Mouse (Mus musculus): ENCODE measurements at regions not wholly inside any gene's neighbourhood (a gene's known extent, or its start where the extent isn't known, plus 50 kb on each side); places are given as distances from the start of the nearest gene placed in this dataset.
A peak's percentile ranks its signal among the peaks of the same experiment; 100 is the strongest.

- WGBS = 25% methylated on average over 2 of the region's 2 CpGs
- Histone ChIP-seq H3K9me3 (no peaks in the 10 kb centered on the region), H3K4me1 (peaks cover 77% of the 10 kb centered on the region), H3K27me3 (replicated peaks) (no peaks in the 10 kb centered on the region), H3K9ac (no peak overlapping the region), H3K36me3 (no peaks in the 10 kb centered on the region), H3K4me3 (no peak overlapping the region), H3K27ac (peak overlapping the region; percentile 83; the same call in 1 of the 2 replicates), H3K4me2 (replicated peaks) (peak overlapping the region; percentile 59)
- no peak for ATAC-seq (ENCODE audit: low FRiP score, low read depth)
These were observed 268.8 kb downstream of the Meis1 start for GRCm38 (mm10) chr11:18750080-18750375.

GRCm38 (mm10) chr11:18749265-18750079, 269.3 kb downstream of the Meis1 start:
- H3K9me3 ChIP-seq = no peaks in the 10 kb centered on the region
- H3K27ac ChIP-seq = peak overlapping the region; percentile 83
- peaks cover 72% of the 10 kb centered on the region for H3K4me1 ChIP-seq
- H3K27me3 ChIP-seq (replicated peaks) = no peaks in the 10 kb centered on the region
- 15% methylated on average over 9 of the region's 9 CpGs for WGBS
- H3K4me2 ChIP-seq (replicated peaks) = peak overlapping the region; percentile 59
- H3K36me3 ChIP-seq = no peaks in the 10 kb centered on the region
- ATAC-seq (ENCODE audit: low FRiP score, low read depth) = no peak
- H3K9ac ChIP-seq = peak overlapping the region; percentile 43; the same call in 1 of the 2 replicates
- no peak overlapping the region for H3K4me3 ChIP-seq

- Histone ChIP-seq H3K4me3 (no peak overlapping the region), H3K4me2 (replicated peaks) (peak overlapping the region; percentile 46), H3K4me1 (peaks cover 63% of the 10 kb centered on the region), H3K36me3 (no peaks in the 10 kb centered on the region), H3K27ac (peak overlapping the region; percentile 74), H3K27me3 (replicated peaks) (no peaks in the 10 kb centered on the region), H3K9ac (peak overlapping the region; percentile 38; the same call in 1 of the 2 replicates), H3K9me3 (no peaks in the 10 kb centered on the region)
- 2% methylated on average over 7 of the region's 7 CpGs for WGBS
- peak; percentile 64 for ATAC-seq (ENCODE audit: low FRiP score, low read depth)
These were observed 270.8 kb downstream of the Meis1 start for GRCm38 (mm10) chr11:18747871-18748461.

GRCm38 (mm10) chr11:18747361-18747760, 271.4 kb downstream of the Meis1 start:
- no peaks in the 10 kb centered on the region for H3K9me3 ChIP-seq
- H3K27ac ChIP-seq = peak overlapping the region; percentile 74
- H3K36me3 ChIP-seq = no peaks in the 10 kb centered on the region
- no peaks in the 10 kb centered on the region for H3K27me3 ChIP-seq (replicated peaks)
- H3K4me1 ChIP-seq = peaks cover 60% of the 10 kb centered on the region
- 16% methylated on average over 9 of the region's 9 CpGs for WGBS
- peak overlapping the region; percentile 22; the same call in 1 of the 2 replicates for H3K4me2 ChIP-seq (replicated peaks)
- ATAC-seq (ENCODE audit: low FRiP score, low read depth) = peak; percentile 1; the same call in 1 of the 2 replicates
- peak overlapping the region; percentile 35 for H3K9ac ChIP-seq
- H3K4me3 ChIP-seq = no peak overlapping the region

GRCm38 (mm10) chr11:18746486-18746885, 272.3 kb downstream of the Meis1 start:
- Histone ChIP-seq H3K27ac (peak overlapping the region; percentile 74; the same call in 1 of the 2 replicates), H3K4me3 (no peak overlapping the region)
- no peak for ATAC-seq (ENCODE audit: low FRiP score, low read depth)

GRCm38 (mm10) chr11:18745840-18746239, 272.9 kb downstream of the Meis1 start:
- 0 out of 2 replicates have a peak, but pooled peaks have one; percentile 14 for ATAC-seq (ENCODE audit: low FRiP score, low read depth)
- Histone ChIP-seq H3K9me3 (no peaks in the 10 kb centered on the region), H3K4me2 (replicated peaks) (0 out of 2 replicates have a peak overlapping the region, but pooled peaks have one; percentile 30), H3K36me3 (no peaks in the 10 kb centered on the region), H3K27me3 (replicated peaks) (no peaks in the 10 kb centered on the region), H3K27ac (no peak overlapping the region), H3K4me1 (peaks cover 51% of the 10 kb centered on the region), H3K4me3 (no peak overlapping the region), H3K9ac (no peak overlapping the region)
- 29% methylated on average over 10 of the region's 10 CpGs for WGBS

More at GRCm38 (mm10) chr11:18746486-18746885, 272.3 kb downstream of the Meis1 start:
- 16% methylated on average over 5 of the region's 5 CpGs for WGBS
- peaks cover 56% of the 10 kb centered on the region for H3K4me1 ChIP-seq
- H3K36me3 ChIP-seq = no peaks in the 10 kb centered on the region
- no peaks in the 10 kb centered on the region for H3K9me3 ChIP-seq
- H3K4me2 ChIP-seq (replicated peaks) = no peak overlapping the region; the same call in 1 of the 2 replicates
- H3K27me3 ChIP-seq (replicated peaks) = no peaks in the 10 kb centered on the region
- H3K9ac ChIP-seq = no peak overlapping the region

GRCm38 (mm10) chr11:18734904-18735664, 283.7 kb downstream of the Meis1 start:
- no peaks in the 10 kb centered on the region for H3K36me3 ChIP-seq
- H3K27ac ChIP-seq = no peak overlapping the region
- no peaks in the 10 kb centered on the region for H3K27me3 ChIP-seq (replicated peaks)
- H3K4me1 ChIP-seq = no peaks in the 10 kb centered on the region
- 95% methylated on average over 4 of the region's 4 CpGs for WGBS
- H3K4me2 ChIP-seq (replicated peaks) = no peak overlapping the region
- no peak overlapping the region for H3K9ac ChIP-seq
- no peak overlapping the region for H3K4me3 ChIP-seq
- H3K9me3 ChIP-seq = no peaks in the 10 kb centered on the region
- no peak for ATAC-seq (ENCODE audit: low FRiP score, low read depth)

- Histone ChIP-seq H3K27me3 (replicated peaks) (no peaks in the 10 kb centered on the region), H3K9ac (no peak overlapping the region), H3K36me3 (no peaks in the 10 kb centered on the region), H3K9me3 (no peaks in the 10 kb centered on the region), H3K4me1 (no peaks in the 10 kb centered on the region), H3K4me3 (no peak overlapping the region), H3K27ac (no peak overlapping the region), H3K4me2 (replicated peaks) (no peak overlapping the region)
- WGBS = 80% methylated on average over 1 of the region's 1 CpGs
- no peak for ATAC-seq (ENCODE audit: low FRiP score, low read depth)
These were observed 284.7 kb downstream of the Meis1 start for GRCm38 (mm10) chr11:18734075-18734474.

- Histone ChIP-seq H3K36me3 (no peaks in the 10 kb centered on the region), H3K4me1 (no peaks in the 10 kb centered on the region), H3K9ac (no peak overlapping the region), H3K4me3 (no peak overlapping the region), H3K27me3 (replicated peaks) (no peaks in the 10 kb centered on the region), H3K27ac (no peak overlapping the region), H3K4me2 (replicated peaks) (no peak overlapping the region), H3K9me3 (no peaks in the 10 kb centered on the region)
- no peak for ATAC-seq (ENCODE audit: low FRiP score, low read depth)
- WGBS = 78% methylated on average over 4 of the region's 4 CpGs
These were observed 289.0 kb downstream of the Meis1 start for GRCm38 (mm10) chr11:18729742-18730141.

GRCm38 (mm10) chr11:18722770-18723169, 296.0 kb downstream of the Meis1 start:
- WGBS = 73% methylated on average over 8 of the region's 8 CpGs
- H3K4me2 ChIP-seq (replicated peaks) = no peak overlapping the region
- no peak overlapping the region for H3K4me3 ChIP-seq
- no peak overlapping the region for H3K9ac ChIP-seq
- no peak for ATAC-seq (ENCODE audit: low FRiP score, low read depth)
- no peaks in the 10 kb centered on the region for H3K4me1 ChIP-seq
- no peaks in the 10 kb centered on the region for H3K9me3 ChIP-seq
- H3K27me3 ChIP-seq (replicated peaks) = no peaks in the 10 kb centered on the region
- no peak overlapping the region for H3K27ac ChIP-seq
- H3K36me3 ChIP-seq = no peaks in the 10 kb centered on the region

- WGBS = 42% methylated on average over 1 of the region's 1 CpGs
- Histone ChIP-seq H3K27ac (no peak overlapping the region), H3K4me2 (replicated peaks) (no peak overlapping the region), H3K27me3 (replicated peaks) (no peaks in the 10 kb centered on the region), H3K4me3 (no peak overlapping the region), H3K9me3 (no peaks in the 10 kb centered on the region), H3K4me1 (peaks cover 10% of the 10 kb centered on the region; the same call in 1 of the 2 replicates), H3K36me3 (no peaks in the 10 kb centered on the region), H3K9ac (no peak overlapping the region)
- no peak for ATAC-seq (ENCODE audit: low FRiP score, low read depth)
These were observed 303.0 kb downstream of the Meis1 start for GRCm38 (mm10) chr11:18715851-18716126.

All from neural tube, embryonic 12.5 days (tissue).